Mouse (Mus musculus) yolk sac, embryonic 10.5 days (tissue): ENCODE data around the gene Npepps.
"Not testable (repeated sequence)": the region's sequence is repeated elsewhere in the genome, so short reads cannot be mapped to it uniquely, and the experiment has no call there.

Source experiments
- DNase-seq: peaks from one replicate; pipeline ENCODE4 v3.0.0-alpha.2; 2017; ENCODE audit warnings: low spot score

The Npepps gene

GRCm38 (mm10) chr11:97280216-97280861, at the start of gene Npepps:
Gene Npepps, minus strand, starts transcription at chr11:97280638.
- peak; percentile 83 for DNase-seq

GRCm38 (mm10) chr11:97328148-97328547, 47.7 kb upstream of the Npepps start:
- DNase-seq = peak; percentile 51

GRCm38 (mm10) chr11:97325224-97325623, 44.8 kb upstream of the Npepps start:
- DNase-seq = no peak

GRCm38 (mm10) chr11:97321894-97322600, 41.6 kb upstream of the Npepps start:
- not testable (repeated sequence) for DNase-seq

- DNase-seq = no peak
These were observed 40.8 kb upstream of the Npepps start for GRCm38 (mm10) chr11:97321197-97321596.

- peak; percentile 97 for DNase-seq
These were observed 35.4 kb upstream of the Npepps start, which contains the start of gene Mrpl45 for GRCm38 (mm10) chr11:97315504-97316503. Gene Mrpl45, plus strand, starts transcription at chr11:97315716.

GRCm38 (mm10) chr11:97314751-97315503, 34.5 kb upstream of the Npepps start:
- DNase-seq = no peak

- DNase-seq = no peak
These were observed 33.7 kb upstream of the Npepps start for GRCm38 (mm10) chr11:97314110-97314509.

- DNase-seq = not testable (repeated sequence)
These were observed 32.4 kb upstream of the Npepps start for GRCm38 (mm10) chr11:97312871-97313270.

GRCm38 (mm10) chr11:97310895-97311631, 30.6 kb upstream of the Npepps start:
- no peak for DNase-seq

GRCm38 (mm10) chr11:97309911-97310571, 29.6 kb upstream of the Npepps start:
- DNase-seq = peak; percentile 83

GRCm38 (mm10) chr11:97309451-97309836, 29.0 kb upstream of the Npepps start:
- no peak for DNase-seq

- DNase-seq = no peak
These were observed 28.5 kb upstream of the Npepps start for GRCm38 (mm10) chr11:97308806-97309450.

GRCm38 (mm10) chr11:97307294-97308069, 27.0 kb upstream of the Npepps start:
- DNase-seq = no peak

GRCm38 (mm10) chr11:97304631-97305030, 24.2 kb upstream of the Npepps start:
- DNase-seq = no peak

- DNase-seq = no peak
These were observed 21.9 kb upstream of the Npepps start for GRCm38 (mm10) chr11:97302231-97302781.

- DNase-seq = no peak
These were observed 21.0 kb upstream of the Npepps start for GRCm38 (mm10) chr11:97301406-97301805.

GRCm38 (mm10) chr11:97299939-97300338, 19.5 kb upstream of the Npepps start:
- no peak for DNase-seq

GRCm38 (mm10) chr11:97296542-97296941, 16.1 kb upstream of the Npepps start:
- no peak for DNase-seq
